Mouse (Mus musculus): ENCODE results near the gene Bnip3. TPM values are rescaled to one million over a fixed set of nuclear protein-coding genes. Genes with fewer than 3 reads are reported as not detected.

The Bnip3 gene
- 99.4 and 106 TPM in 2 replicates for polyA plus RNA-seq (2014; fragmentation: Nextera tagmentation; extraction: Ambion mirVana)

DNA sequence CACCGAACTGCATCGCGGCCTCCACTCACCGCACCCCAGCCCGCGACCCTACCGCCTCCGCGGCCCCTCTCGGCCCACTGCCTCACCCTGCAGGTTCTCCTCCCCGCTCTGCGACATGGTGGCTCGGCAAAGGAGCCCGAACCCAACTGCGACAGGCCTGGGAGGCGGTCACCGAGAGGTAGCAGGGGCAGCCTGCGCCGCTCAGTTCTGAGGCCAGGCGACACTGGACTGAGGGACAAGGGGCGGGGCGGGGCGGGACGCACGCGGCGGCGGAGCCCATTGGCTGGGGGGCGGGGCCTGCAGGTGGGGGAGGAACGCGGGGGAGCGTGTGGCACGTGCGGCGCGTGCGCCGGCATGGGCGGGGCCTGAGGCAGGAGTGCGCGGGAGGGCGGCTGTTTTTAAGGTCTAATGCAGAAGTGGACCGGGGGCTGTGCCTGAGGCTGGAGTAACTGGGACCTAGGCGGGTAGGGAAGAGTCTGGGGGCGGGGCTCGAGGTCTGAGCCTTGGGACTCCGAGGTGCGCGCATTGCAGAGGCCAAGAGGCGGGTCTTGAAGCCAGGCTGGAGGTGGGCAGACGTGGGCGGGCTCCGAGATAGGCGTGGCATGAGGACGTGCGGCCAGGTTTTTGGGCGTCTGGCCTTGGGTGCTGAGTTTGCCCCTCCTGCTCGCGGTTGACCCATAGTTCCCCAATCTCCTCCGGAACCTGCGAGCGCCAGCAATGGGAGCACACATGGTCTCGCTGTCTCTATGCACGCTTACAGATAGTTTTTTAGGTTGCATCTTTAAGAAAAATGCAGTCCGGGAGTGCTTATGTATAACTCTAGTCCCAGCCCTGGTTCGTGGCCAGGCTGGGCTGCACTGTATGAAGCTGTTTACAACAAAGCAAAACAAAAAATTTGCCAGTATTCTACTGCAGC is at the start of gene Bnip3:
Bnip3 (minus strand) TSS at position 243 of the 916 bp plus-strand sequence.
- Histone ChIP-seq H3K4me2 (replicated peaks; ENCODE audit: low read depth, low read length) (peak within 1 kb of the TSS; percentile 73), H3K9ac (ENCODE audit: low read depth, low read length) (peak within 1 kb of the TSS; percentile 84), H3K36me3 (ENCODE audit: control insufficient read depth, insufficient read depth, low read length) (no peaks in the 10 kb centered on the region), H3K9me3 (ENCODE audit: control insufficient read depth, low read length) (no peaks in the 10 kb centered on the region), H3K4me1 (replicated peaks; ENCODE audit: control insufficient read depth, insufficient read depth, low read length) (no peaks in the 10 kb centered on the region), H3K27me3 (ENCODE audit: control insufficient read depth, insufficient read depth, low read length) (no peaks in the 10 kb centered on the region; the same call in 1 of the 2 replicates), H3K27ac (ENCODE audit: low read depth, low read length) (peak within 1 kb of the TSS; percentile 54; the same call in 1 of the 2 replicates), H3K4me3 (ENCODE audit: low read depth, low read length) (peak within 1 kb of the TSS; percentile 71)
- WGBS: under 1% methylated on average over 61 of the region's 66 CpGs
- DNase-seq (ENCODE audit: low spot score): peak; percentile 93
- peak; percentile 96 for ATAC-seq (ENCODE audit: low FRiP score)

DNA sequence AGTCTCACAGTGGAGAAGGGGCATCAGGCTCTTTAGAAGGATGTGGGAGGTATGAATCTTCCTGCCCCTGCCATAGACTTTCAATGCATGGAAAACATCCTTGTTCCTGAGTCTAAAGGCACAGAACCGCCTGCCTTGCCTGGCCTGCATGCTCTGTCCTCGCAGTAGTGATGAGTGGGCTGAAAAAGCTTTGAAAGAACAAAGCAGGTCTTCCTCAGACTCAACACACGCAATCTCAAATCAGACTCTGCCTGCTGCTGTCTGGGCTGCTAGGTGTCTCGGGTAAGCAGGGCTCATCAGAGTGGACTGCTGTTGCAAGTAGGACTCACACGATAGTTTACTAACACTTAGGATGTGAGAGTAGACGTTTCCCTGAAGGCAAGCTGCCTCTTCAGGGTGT is 47.8 kb upstream of the Bnip3 start:
- Histone ChIP-seq H3K9ac (ENCODE audit: low read depth, low read length) (no peak overlapping the region), H3K36me3 (ENCODE audit: control insufficient read depth, insufficient read depth, low read length) (no peaks in the 10 kb centered on the region), H3K4me3 (ENCODE audit: low read depth, low read length) (no peak overlapping the region), H3K27me3 (ENCODE audit: control insufficient read depth, insufficient read depth, low read length) (no peaks in the 10 kb centered on the region), H3K27ac (ENCODE audit: low read depth, low read length) (no peak overlapping the region), H3K4me1 (replicated peaks; ENCODE audit: control insufficient read depth, insufficient read depth, low read length) (no peaks in the 10 kb centered on the region), H3K4me2 (replicated peaks; ENCODE audit: low read depth, low read length) (no peak overlapping the region), H3K9me3 (ENCODE audit: control insufficient read depth, low read length) (no peaks in the 10 kb centered on the region)
- no peak for ATAC-seq (ENCODE audit: low FRiP score)
- 80% methylated on average over 6 of the region's 6 CpGs for WGBS
- DNase-seq (ENCODE audit: low spot score): no peak

DNA sequence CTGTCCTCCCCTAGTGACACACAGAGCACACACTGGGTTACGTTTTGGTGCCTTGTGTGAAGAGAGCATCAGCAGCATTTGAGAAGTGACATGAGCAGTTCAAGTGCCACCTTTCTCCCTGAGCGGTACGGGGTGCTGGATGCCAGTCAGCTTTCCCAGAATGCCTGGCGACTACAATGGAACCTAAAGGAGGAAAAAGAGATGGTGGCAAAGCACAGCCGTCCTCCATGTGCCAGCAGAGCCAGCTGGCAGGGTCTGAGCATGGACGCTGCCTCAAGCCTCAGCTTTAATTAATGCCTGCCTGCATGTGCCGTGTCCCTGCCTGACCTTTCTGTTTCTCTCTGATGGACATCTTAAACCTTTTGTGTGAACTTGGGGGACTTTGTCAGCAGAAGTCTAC is 46.5 kb upstream of the Bnip3 start:
- Histone ChIP-seq H3K4me1 (replicated peaks; ENCODE audit: control insufficient read depth, insufficient read depth, low read length) (no peaks in the 10 kb centered on the region), H3K9me3 (ENCODE audit: control insufficient read depth, low read length) (no peaks in the 10 kb centered on the region), H3K36me3 (ENCODE audit: control insufficient read depth, insufficient read depth, low read length) (no peaks in the 10 kb centered on the region), H3K4me3 (ENCODE audit: low read depth, low read length) (no peak overlapping the region), H3K27ac (ENCODE audit: low read depth, low read length) (no peak overlapping the region), H3K9ac (ENCODE audit: low read depth, low read length) (no peak overlapping the region), H3K4me2 (replicated peaks; ENCODE audit: low read depth, low read length) (no peak overlapping the region), H3K27me3 (ENCODE audit: control insufficient read depth, insufficient read depth, low read length) (no peaks in the 10 kb centered on the region)
- 84% methylated on average over 7 of the region's 7 CpGs for WGBS
- DNase-seq (ENCODE audit: low spot score) (no peak), ATAC-seq (ENCODE audit: low FRiP score) (no peak)

DNA sequence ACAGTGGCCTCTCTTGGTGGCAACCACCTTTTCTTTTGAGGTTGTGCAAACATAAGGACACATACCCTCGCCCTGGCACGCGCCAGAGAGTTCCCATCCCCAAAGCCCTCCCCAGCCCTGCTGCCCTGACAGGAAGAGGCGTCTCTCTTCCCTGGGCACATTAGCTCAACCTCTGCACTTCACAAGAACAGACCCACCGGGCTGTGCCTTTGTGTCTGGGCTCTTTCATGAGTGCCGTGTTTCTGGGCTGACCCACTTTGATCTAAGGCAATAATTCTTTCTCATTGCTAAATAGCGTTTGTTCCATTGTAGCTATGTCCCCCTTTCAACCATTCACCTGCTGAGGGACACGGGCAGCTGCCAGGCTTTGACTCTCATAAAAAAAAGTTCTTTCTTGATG is 39.0 kb upstream of the Bnip3 start:
- H3K4me2 ChIP-seq (replicated peaks; ENCODE audit: low read depth, low read length): no peak overlapping the region
- no peaks in the 10 kb centered on the region for H3K4me1 ChIP-seq (replicated peaks; ENCODE audit: control insufficient read depth, insufficient read depth, low read length)
- ATAC-seq (ENCODE audit: low FRiP score) (no peak), DNase-seq (ENCODE audit: low spot score) (no peak)
- 50% methylated on average over 8 of the region's 8 CpGs for WGBS
- no peaks in the 10 kb centered on the region for H3K36me3 ChIP-seq (ENCODE audit: control insufficient read depth, insufficient read depth, low read length)
- H3K4me3 ChIP-seq (ENCODE audit: low read depth, low read length): no peak overlapping the region
- H3K9ac ChIP-seq (ENCODE audit: low read depth, low read length): no peak overlapping the region
- H3K27me3 ChIP-seq (ENCODE audit: control insufficient read depth, insufficient read depth, low read length): peaks cover 5% of the 10 kb centered on the region; the same call in 1 of the 2 replicates
- no peaks in the 10 kb centered on the region for H3K9me3 ChIP-seq (ENCODE audit: control insufficient read depth, low read length)
- H3K27ac ChIP-seq (ENCODE audit: low read depth, low read length): no peak overlapping the region

- Histone ChIP-seq H3K27ac (ENCODE audit: low read depth, low read length) (no peak overlapping the region), H3K9me3 (ENCODE audit: control insufficient read depth, low read length) (no peaks in the 10 kb centered on the region), H3K4me1 (replicated peaks; ENCODE audit: control insufficient read depth, insufficient read depth, low read length) (no peaks in the 10 kb centered on the region), H3K9ac (ENCODE audit: low read depth, low read length) (no peak overlapping the region), H3K27me3 (ENCODE audit: control insufficient read depth, insufficient read depth, low read length) (peaks cover 5% of the 10 kb centered on the region; the same call in 1 of the 2 replicates), H3K36me3 (ENCODE audit: control insufficient read depth, insufficient read depth, low read length) (no peaks in the 10 kb centered on the region), H3K4me2 (replicated peaks; ENCODE audit: low read depth, low read length) (no peak overlapping the region), H3K4me3 (ENCODE audit: low read depth, low read length) (no peak overlapping the region)
- DNase-seq (ENCODE audit: low spot score): no peak
- WGBS: 88% methylated on average over 8 of the region's 8 CpGs
- ATAC-seq (ENCODE audit: low FRiP score): no peak
These were observed 38.4 kb upstream of the Bnip3 start for GRCm38 (mm10) chr7:138947741-138948140.

DNA sequence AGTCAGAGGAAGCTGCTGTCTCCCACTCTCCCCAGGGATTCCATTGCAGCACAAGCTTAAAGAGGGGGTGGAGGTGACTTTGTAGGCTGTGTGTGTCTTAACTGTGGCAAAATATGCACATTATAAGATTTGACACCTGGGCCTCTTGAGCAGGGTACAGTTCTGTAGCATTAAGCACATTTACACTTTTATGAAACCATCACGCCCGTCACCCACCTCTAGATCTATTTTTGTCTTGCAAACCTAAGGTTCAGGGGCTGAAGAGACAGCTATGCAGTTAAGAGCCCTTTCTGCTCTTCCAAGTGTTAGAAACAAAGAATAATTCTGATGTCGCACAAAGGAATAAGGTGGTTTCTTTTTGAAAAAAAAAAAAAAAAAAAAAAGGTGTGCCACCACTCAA is 36.3 kb upstream of the Bnip3 start:
- ATAC-seq (ENCODE audit: low FRiP score): no peak
- Histone ChIP-seq H3K27ac (ENCODE audit: low read depth, low read length) (no peak overlapping the region), H3K27me3 (ENCODE audit: control insufficient read depth, insufficient read depth, low read length) (peaks cover 26% of the 10 kb centered on the region), H3K9me3 (ENCODE audit: control insufficient read depth, low read length) (no peaks in the 10 kb centered on the region), H3K4me1 (replicated peaks; ENCODE audit: control insufficient read depth, insufficient read depth, low read length) (peaks cover 3% of the 10 kb centered on the region; the same call in 1 of the 2 replicates), H3K4me2 (replicated peaks; ENCODE audit: low read depth, low read length) (no peak overlapping the region), H3K9ac (ENCODE audit: low read depth, low read length) (no peak overlapping the region), H3K36me3 (ENCODE audit: control insufficient read depth, insufficient read depth, low read length) (no peaks in the 10 kb centered on the region), H3K4me3 (ENCODE audit: low read depth, low read length) (no peak overlapping the region)
- whole genome bisulfite sequencing: 60% methylated on average over 3 of the region's 3 CpGs
- no peak for DNase-seq (ENCODE audit: low spot score)

DNA sequence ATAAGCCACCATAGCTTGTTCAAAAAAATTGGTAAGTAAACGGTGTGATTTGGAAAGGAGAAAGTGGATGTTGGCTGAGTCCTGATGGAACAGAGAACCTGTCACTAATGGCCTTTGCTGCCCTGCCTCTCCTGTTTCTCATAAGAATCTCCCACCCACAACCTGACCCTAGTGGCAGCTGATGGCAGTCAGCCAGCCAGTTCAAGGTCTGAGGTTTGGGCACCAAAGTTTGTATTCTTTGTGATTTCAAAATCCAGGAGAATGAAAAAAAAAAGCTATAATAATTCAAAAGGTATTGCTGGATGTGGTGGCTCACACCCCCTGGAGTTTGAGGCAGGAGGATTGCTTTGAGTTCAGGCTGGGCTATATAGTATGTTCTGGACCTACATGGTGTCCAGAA is 33.0 kb upstream of the Bnip3 start:
- no peaks in the 10 kb centered on the region for H3K9me3 ChIP-seq (ENCODE audit: control insufficient read depth, low read length)
- H3K27ac ChIP-seq (ENCODE audit: low read depth, low read length): no peak overlapping the region
- peaks cover 3% of the 10 kb centered on the region; the same call in 1 of the 2 replicates for H3K4me1 ChIP-seq (replicated peaks; ENCODE audit: control insufficient read depth, insufficient read depth, low read length)
- WGBS: 96% methylated on average over 1 of the region's 1 CpGs
- ATAC-seq (ENCODE audit: low FRiP score): no peak
- no peak for DNase-seq (ENCODE audit: low spot score)
- no peaks in the 10 kb centered on the region for H3K36me3 ChIP-seq (ENCODE audit: control insufficient read depth, insufficient read depth, low read length)
- H3K9ac ChIP-seq (ENCODE audit: low read depth, low read length): no peak overlapping the region
- peaks cover 45% of the 10 kb centered on the region for H3K27me3 ChIP-seq (ENCODE audit: control insufficient read depth, insufficient read depth, low read length)
- no peak overlapping the region for H3K4me2 ChIP-seq (replicated peaks; ENCODE audit: low read depth, low read length)
- H3K4me3 ChIP-seq (ENCODE audit: low read depth, low read length): no peak overlapping the region

DNA sequence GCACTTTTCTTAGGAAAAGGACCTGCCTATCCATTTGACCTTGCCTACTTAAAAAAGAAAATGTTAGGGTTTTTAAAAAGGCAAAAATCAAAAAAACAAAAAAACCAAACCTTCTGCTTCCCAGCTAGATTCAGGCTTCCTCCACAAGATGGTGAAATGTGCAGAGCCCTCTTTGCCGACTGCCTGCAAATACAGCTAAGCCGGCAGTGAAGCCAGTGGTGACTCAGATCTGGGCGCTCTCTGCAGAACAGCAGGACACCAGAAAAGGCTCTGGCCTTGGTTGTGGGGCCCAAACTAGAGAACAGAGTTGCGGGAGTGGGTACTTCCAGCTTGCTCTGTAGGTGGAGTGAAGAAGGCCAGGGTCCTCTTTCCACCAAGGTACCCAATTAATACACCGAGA is 32.3 kb upstream of the Bnip3 start:
- no peak overlapping the region for H3K9ac ChIP-seq (ENCODE audit: low read depth, low read length)
- H3K36me3 ChIP-seq (ENCODE audit: control insufficient read depth, insufficient read depth, low read length): no peaks in the 10 kb centered on the region
- no peak overlapping the region; the same call in 1 of the 2 replicates for H3K4me2 ChIP-seq (replicated peaks; ENCODE audit: low read depth, low read length)
- no peak overlapping the region for H3K27ac ChIP-seq (ENCODE audit: low read depth, low read length)
- ATAC-seq (ENCODE audit: low FRiP score): no peak
- peaks cover 45% of the 10 kb centered on the region for H3K27me3 ChIP-seq (ENCODE audit: control insufficient read depth, insufficient read depth, low read length)
- DNase-seq (ENCODE audit: low spot score): no peak
- H3K4me3 ChIP-seq (ENCODE audit: low read depth, low read length): peak overlapping the region; percentile 38; the same call in 1 of the 2 replicates
- H3K4me1 ChIP-seq (replicated peaks; ENCODE audit: control insufficient read depth, insufficient read depth, low read length): peaks cover 3% of the 10 kb centered on the region; the same call in 1 of the 2 replicates
- WGBS: 30% methylated on average over 5 of the region's 5 CpGs
- no peaks in the 10 kb centered on the region for H3K9me3 ChIP-seq (ENCODE audit: control insufficient read depth, low read length)

Data from hindbrain, embryonic 11.5 days (tissue).